Mouse (Mus musculus) myocyte (in vitro differentiated cells): ENCODE results near the gene Il12rb2.

ENCODE experiments used
- MYOD1 ChIP-seq, 3 experiments: IDR thresholded peaks; one replicate each; pipeline ENCODE4 v1.6.1; 2011; ENCODE audit warnings: control low read depth in 2 of 3, low read depth in 2 of 3, mild to moderate bottlenecking in 2 of 3, moderate library complexity in 1 of 3; ENCODE audit not compliant: insufficient read length in 2 of 3, control insufficient read depth in 1 of 3
- POLR2A ChIP-seq: IDR thresholded peaks from one replicate; pipeline ENCODE4 v1.6.1; 2011; ENCODE audit warnings: low read depth, mild to moderate bottlenecking, control low read depth, moderate library complexity; ENCODE audit not compliant: insufficient read length
- POLR2AphosphoS2 ChIP-seq: IDR thresholded peaks from one replicate; pipeline ENCODE4 v1.6.1; 2011; ENCODE audit warnings: low read depth, control low read depth; ENCODE audit not compliant: insufficient read length

GRCm38 (mm10) chr6:67266159-67266657, 109.8 kb downstream of the Il12rb2 start:
- TF ChIP-seq POLR2AphosphoS2 (no peak), POLR2A (no peak), MYOD1 (IDR thresholded peaks at IDR 0.05; ENCODE audit: control insufficient read depth in 1 of 3, insufficient read length in 2 of 3, low read depth in 2 of 3) (no peak)
